20 mouse cellular contexts compared by ENCODE assay signal in the genomic region with DNA sequence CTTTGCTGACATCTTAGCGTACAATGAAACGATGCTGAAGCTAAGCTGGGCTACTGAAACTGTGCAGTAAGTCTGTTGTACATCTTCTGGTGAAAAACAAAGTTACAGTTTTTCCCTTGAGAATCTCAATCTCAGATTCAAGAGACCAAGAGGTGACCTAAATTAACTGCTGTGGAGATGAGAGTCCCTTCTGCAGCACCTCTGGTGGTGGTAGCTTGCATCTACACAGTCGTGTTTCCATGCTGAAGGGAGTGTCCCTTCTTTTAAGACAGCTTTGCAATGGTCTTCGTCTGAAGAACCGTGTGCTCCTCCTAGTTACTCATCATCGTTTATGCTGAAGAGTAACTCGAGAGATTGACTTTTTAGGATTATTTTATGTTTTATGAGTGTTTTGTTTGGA. TPM values are rescaled to one million over a fixed set of nuclear protein-coding genes. Genes with fewer than 3 reads are reported as not detected.
A peak's percentile ranks its signal among the peaks of the same experiment; 100 is the strongest.
DNase-seq lines count a peak whose midpoint lies in the region; ATAC-seq and TF ChIP-seq lines count a peak whose summit lies in the region.
"Had no signal": no experiment of that assay in that cellular context is flagged by ENCODE, and none has a peak within 500 bp of the region (broad histone marks: within the 10 kb centered on the region; RNA-seq: fewer than 3 reads in every experiment).

No protein-coding gene starts in this region.

- no peak overlapping the region for H3K27ac ChIP-seq in gastrocnemius, adult 2 months
- H3K27ac ChIP-seq in left cerebral cortex, adult 2 months = no peak overlapping the region
- H3K27ac ChIP-seq in forebrain, embryonic 11.5 days (ENCODE audit: low read depth, low read length) = no peak overlapping the region
- H3K27ac ChIP-seq: hindbrain, embryonic 14.5 days; liver, embryonic 13.5 days had no signal

- no peak overlapping the region for H3K4me2 ChIP-seq in forebrain, embryonic 11.5 days (ENCODE audit: low read depth, low read length, severe bottlenecking)
- H3K4me2 ChIP-seq: hindbrain, embryonic 14.5 days; liver, embryonic 13.5 days had no signal

- intact Hi-C loops in gastrocnemius, adult 2 months (cut with DNase I) = no loop called here
- intact Hi-C loops in left cerebral cortex, adult 2 months (cut with DNase I) = loop anchor here (5.0 kb wide), 1 partner anchor 156 kb away; no protein-coding TSS in a partner anchor
- intact Hi-C loops in left cerebral cortex, postnatal 14 days (cut with DNase I) = loop anchor here (10.0 kb wide), 2 partner anchors 163 to 1113 kb away; no protein-coding TSS in a partner anchor

- no peaks in the 10 kb centered on the region for H3K27me3 ChIP-seq in forebrain, embryonic 11.5 days (ENCODE audit: control insufficient read depth, insufficient read depth, low read length)
- H3K27me3 ChIP-seq: liver, embryonic 13.5 days had no signal

- no peaks in the 10 kb centered on the region; the same call in 1 of the 2 replicates for H3K36me3 ChIP-seq in forebrain, embryonic 11.5 days (ENCODE audit: control insufficient read depth, insufficient read depth, low read length)

- no peaks in the 10 kb centered on the region for H3K9me3 ChIP-seq in forebrain, embryonic 11.5 days (ENCODE audit: control insufficient read depth, low read length)
- H3K9me3 ChIP-seq: liver, embryonic 13.5 days had no signal

- no peaks in the 10 kb centered on the region for H3K4me1 ChIP-seq in forebrain, embryonic 11.5 days (replicated peaks; ENCODE audit: control insufficient read depth, insufficient read depth, low read length)

- H3K4me3 ChIP-seq in gastrocnemius, adult 2 months = no peak overlapping the region
- H3K4me3 ChIP-seq in left cerebral cortex, adult 2 months = no peak overlapping the region
- no peak overlapping the region for H3K4me3 ChIP-seq in forebrain, embryonic 11.5 days (ENCODE audit: low read depth, low read length)
- H3K4me3 ChIP-seq: liver, embryonic 13.5 days had no signal

- H3K9ac ChIP-seq in forebrain, embryonic 11.5 days (ENCODE audit: low read length) = no peak overlapping the region
- H3K9ac ChIP-seq: hindbrain, embryonic 14.5 days; liver, embryonic 13.5 days had no signal

- WGBS in forebrain, embryonic 11.5 days = 88% methylated on average over 7 of the region's 7 CpGs

- peak; percentile 17; the same call in 1 of the 2 replicates for TF ChIP-seq CTCF in gastrocnemius, adult 2 months (IDR thresholded peaks at IDR 0.05)
- TF ChIP-seq CTCF in left cerebral cortex, adult 2 months (IDR thresholded peaks at IDR 0.05) = peak; percentile 42

- no peak for DNase-seq in gastrocnemius, adult 2 months
- DNase-seq in gastrocnemius, postnatal 25 days = no peak
- no peak for DNase-seq in left cerebral cortex, adult 2 months (ENCODE audit: extremely low spot score in 1 of 2, low spot score in 2 of 2)
- no peak for DNase-seq in left cerebral cortex, postnatal 14 days (ENCODE audit: low spot score in 2 of 2)
- peak; percentile 8 for DNase-seq in thymus, postnatal 0 days (ENCODE audit: low spot score)
- DNase-seq in thymus, postnatal 25 days = no peak
- no peak for DNase-seq in layer of hippocampus, adult 9-10 months (ENCODE audit: low spot score)
- no peak for DNase-seq in forebrain, embryonic 11.5 days (ENCODE audit: low spot score)
- DNase-seq: adrenal gland, postnatal 10 days; cerebellum, adult 9-10 months; heart, adult 18-20 months; heart, postnatal 10 days; kidney, postnatal 10 days; left cerebral cortex, postnatal 4 days; liver, embryonic 13.5 days; lung, postnatal 4 days; midbrain, embryonic 14.5 days; thymus, adult 2 months had no signal

- ATAC-seq in forebrain, embryonic 11.5 days (replicated peaks; ENCODE audit: low FRiP score) = no peak
- ATAC-seq: forebrain, embryonic 14.5 days had no signal

RNA-seq across cellular contexts. Expression of a gene that starts 46.3 kb away (rescaled TPM):
- total RNA-seq in gastrocnemius, adult 2 months (2021) = 1 to 10 TPM; 3.3 TPM
- 1 to 10 TPM; 3.0 to 4.5 TPM for total RNA-seq in gastrocnemius, postnatal 25 days (2021)
- total RNA-seq in left cerebral cortex, adult 2 months (2021) = 10 to 100 TPM; 79.7 to 82.8 TPM
- 10 to 100 TPM; 73.9 to 75.6 TPM for total RNA-seq in left cerebral cortex, postnatal 14 days (2021)
- 6.4 and 9.5 TPM in 2 replicates for polyA plus RNA-seq in thymus, postnatal 0 days (2015; fragmentation: Nextera tagmentation; extraction: Ambion mirVana)
- polyA plus RNA-seq in forebrain, embryonic 11.5 days (2014; fragmentation: Nextera tagmentation; extraction: Ambion mirVana) = 12.7 and 13.1 TPM in 2 replicates

Comparison
In these comparisons a context has a peak if more than half of its experiments do, and no peak if none do; other contexts are left out.
1. RNA of a gene that starts 46.3 kb away (total RNA-seq): 79.7 to 82.8 TPM in left cerebral cortex, adult 2 months and 73.9 to 75.6 TPM in left cerebral cortex, postnatal 14 days; 3.0 to 4.5 TPM in gastrocnemius, postnatal 25 days and 3.3 TPM in gastrocnemius, adult 2 months; every median in the first group is over 10 times any median in the second.